Mouse (Mus musculus): ENCODE results near the gene Tnip2.

The Tnip2 gene

DNA sequence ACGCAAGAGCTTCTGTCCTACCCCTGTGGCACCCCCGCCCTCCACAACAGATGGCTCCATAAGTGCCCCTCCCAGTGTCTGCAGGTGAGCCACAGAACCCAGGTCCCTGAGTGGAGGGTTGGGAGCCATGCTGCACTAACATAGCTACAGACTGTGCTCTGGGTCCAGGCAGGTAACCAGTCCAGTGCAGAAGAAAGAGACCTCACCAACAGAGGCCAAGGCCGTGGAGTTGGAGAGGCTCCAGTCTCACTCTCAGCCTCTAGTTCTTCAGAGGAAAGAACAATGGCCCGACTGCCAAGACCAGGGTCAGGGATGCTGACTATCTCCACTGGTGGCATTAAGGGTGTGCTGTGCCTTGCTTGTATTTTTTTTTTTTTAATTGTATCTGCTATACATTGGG is 52.5 kb downstream of the Tnip2 start:
- DNase-seq (ENCODE audit: low read depth) = no peak

DNA sequence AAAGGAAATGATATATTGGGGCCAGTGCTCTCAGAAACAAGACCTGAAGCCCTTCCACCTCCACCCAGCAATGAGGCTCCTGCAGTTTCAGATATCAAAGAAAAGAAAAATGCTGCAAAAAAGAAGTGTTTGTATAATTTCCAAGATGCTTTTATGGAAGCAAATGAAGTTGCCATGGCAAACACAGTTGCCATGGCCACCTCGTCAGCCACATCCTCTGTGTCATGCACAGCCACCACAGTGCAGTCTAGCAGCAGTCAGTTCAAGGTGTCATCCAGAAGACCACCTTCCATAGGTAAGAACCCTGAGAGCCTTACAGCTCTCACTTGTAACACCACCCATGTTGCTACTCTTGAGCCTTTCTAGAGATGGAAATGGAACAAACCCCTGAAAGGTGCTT is 54.8 kb downstream of the Tnip2 start:
- DNase-seq (ENCODE audit: low read depth) = no peak

DNA sequence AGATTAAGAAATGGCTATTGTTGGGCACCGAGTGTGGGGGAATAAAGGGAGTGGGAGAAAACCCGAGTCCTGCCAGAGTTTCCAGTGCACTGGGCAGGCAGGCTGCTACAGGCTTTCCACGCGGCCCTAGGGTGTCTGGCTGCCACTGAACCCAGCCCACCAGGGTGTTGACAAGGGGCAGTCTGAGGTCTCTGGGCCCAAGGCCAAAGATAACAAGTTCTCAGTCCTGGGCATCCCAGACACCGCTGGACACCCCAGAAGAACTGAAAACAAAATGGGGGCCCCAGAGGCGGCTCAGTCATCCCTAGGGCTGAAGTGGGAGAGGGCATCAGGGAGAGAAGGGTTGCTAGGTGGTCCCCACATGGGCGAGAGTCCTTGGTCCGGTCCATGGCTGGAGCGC is 67.6 kb downstream of the Tnip2 start:
- no peak for DNase-seq (ENCODE audit: low read depth)
